Mouse (Mus musculus) limb, embryonic 11.5 days (tissue): Measurements from ENCODE around the gene Lama4. TPM values are rescaled to one million over a fixed set of nuclear protein-coding genes. Genes with fewer than 3 reads are reported as not detected.
A peak's percentile ranks its signal among the peaks of the same experiment; 100 is the strongest.

Source experiments
- ATAC-seq: fragments of 200-750 bp; cut with Nextera tagmentation; 2 replicates; pipeline ENCODE4 v1.8.0; 2017; ENCODE audit warnings: low read depth; ENCODE audit not compliant: insufficient number of reproducible peaks, low FRiP score, low TSS enrichment
- DNase-seq: peaks from one replicate; pipeline ENCODE4 v3.0.0-alpha.2; 2015; ENCODE audit warnings: low spot score
- H3K27ac ChIP-seq: fragments of 300-500 bp; sonication (generic); replicated peaks from 2 replicates; pipeline ENCODE4 v1.5.1; 2014; ENCODE audit warnings: low read depth, mild to moderate bottlenecking, low read length
- H3K27me3 ChIP-seq: fragments of 300-500 bp; sonication (generic); 2 replicates; pipeline ENCODE4 v1.6.1; 2014; ENCODE audit warnings: mild to moderate bottlenecking, low read length, mixed read lengths; ENCODE audit not compliant: control insufficient read depth, insufficient read depth
- H3K36me3 ChIP-seq: fragments of 300-500 bp; sonication (generic); 2 replicates; pipeline ENCODE4 v1.6.1; 2014; ENCODE audit warnings: mild to moderate bottlenecking, low read length, moderate library complexity, mixed read lengths; ENCODE audit not compliant: control insufficient read depth, insufficient read depth
- H3K4me1 ChIP-seq: fragments of 300-500 bp; sonication (generic); 2 replicates; pipeline ENCODE4 v1.6.1; 2014; ENCODE audit warnings: low read length, mixed read lengths; ENCODE audit not compliant: control insufficient read depth, insufficient read depth
- H3K4me2 ChIP-seq: fragments of 300-500 bp; sonication (generic); 2 replicates; pipeline ENCODE4 v1.6.1; 2014; ENCODE audit warnings: low read depth, mild to moderate bottlenecking, moderate library complexity; ENCODE audit not compliant: severe bottlenecking
- H3K4me3 ChIP-seq: fragments of 300-500 bp; sonication (generic); 2 replicates; pipeline ENCODE4 v1.5.1; 2014; ENCODE audit warnings: low read depth, low read length
- H3K9ac ChIP-seq: fragments of 300-500 bp; sonication (generic); 2 replicates; pipeline ENCODE4 v1.6.1; 2014; ENCODE audit warnings: mild to moderate bottlenecking, low read length
- H3K9me3 ChIP-seq: fragments of 300-500 bp; sonication (generic); 2 replicates; pipeline ENCODE4 v1.6.1; 2016; ENCODE audit warnings: low read length; ENCODE audit not compliant: control insufficient read depth
- WGBS: fragments of 180-500 bp; shearing (Covaris S2); extraction: QIAGEN DNeasy Blood & Tissue Kit; methylation state at CpG from one replicate; pipeline ENCODE4 v1.1.7; 2014; 5-methylcytosine and 5-hydroxymethylcytosine counted together
- polyA plus RNA-seq: library from polyadenylated mRNA; unstranded; fragments of >200 nt; fragmentation: Nextera tagmentation; extraction: Ambion mirVana; gene quantifications from 2 replicates; pipeline ENCODE4 v1.2.1, GENCODE M21; 2014

Gene Lama4
- polyA plus RNA-seq, 1 experiment from 2014 or later, result 24.8 TPM

DNA sequence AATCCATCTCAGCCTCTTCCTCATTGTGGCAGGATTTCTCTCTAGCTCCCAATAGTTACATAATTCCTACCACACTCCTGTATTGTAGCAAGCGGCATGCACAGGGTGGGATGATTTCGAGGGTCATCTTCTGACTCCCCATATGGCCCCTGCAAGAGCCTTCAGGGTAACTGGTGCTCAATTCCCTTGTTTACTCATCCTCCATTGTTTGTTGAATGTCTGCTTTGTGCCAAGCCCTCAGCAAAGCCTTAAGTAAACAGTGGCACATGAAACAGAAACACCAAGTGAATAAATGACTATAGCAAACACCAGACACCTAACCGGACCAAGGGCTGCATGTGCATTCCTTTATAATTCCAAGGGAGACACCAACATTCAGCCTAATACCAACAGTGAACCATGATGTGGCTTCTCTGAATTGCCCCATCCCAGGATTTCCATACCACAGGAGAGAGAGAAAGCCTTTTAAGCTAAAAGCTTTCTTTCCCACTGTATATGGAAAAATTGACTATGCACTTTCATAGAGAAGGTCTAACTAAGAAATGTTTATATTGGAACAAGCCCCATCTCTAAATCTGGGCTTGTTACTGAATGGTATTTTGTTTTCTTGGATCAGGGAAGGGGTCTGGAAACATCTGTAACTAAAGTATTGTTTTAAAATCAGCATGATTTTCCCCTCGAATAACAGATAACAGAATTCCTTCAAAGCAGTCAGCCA is 19.2 kb downstream of the Lama4 start:
- Histone ChIP-seq H3K4me2 (no peak overlapping the region), H3K9ac (no peak overlapping the region), H3K27me3 (no peaks in the 10 kb centered on the region), H3K27ac (no peak overlapping the region), H3K9me3 (no peaks in the 10 kb centered on the region), H3K4me1 (no peaks in the 10 kb centered on the region), H3K36me3 (no peaks in the 10 kb centered on the region), H3K4me3 (no peak overlapping the region)
- ATAC-seq, result no peak
- 63% methylated on average over 4 of the region's 4 CpGs for WGBS
- DNase-seq, result no peak

- H3K4me3 ChIP-seq, result no peak overlapping the region
- H3K9ac ChIP-seq, result no peak overlapping the region
- no peaks in the 10 kb centered on the region for H3K4me1 ChIP-seq
- no peaks in the 10 kb centered on the region for H3K9me3 ChIP-seq
- no peak overlapping the region for H3K27ac ChIP-seq
- no peaks in the 10 kb centered on the region for H3K27me3 ChIP-seq
- H3K4me2 ChIP-seq, result no peak overlapping the region
- ATAC-seq (peak; percentile 47; the same call in 1 of the 2 replicates), DNase-seq (no peak)
- H3K36me3 ChIP-seq, result no peaks in the 10 kb centered on the region
- WGBS, result 54% methylated on average over 3 of the region's 3 CpGs
These were observed 20.7 kb downstream of the Lama4 start for GRCm38 (mm10) chr10:38986053-38986452.

- 94% methylated on average over 1 of the region's 1 CpGs for WGBS
- ATAC-seq, result no peak
These were observed 27.5 kb downstream of the Lama4 start for GRCm38 (mm10) chr10:38992827-38993226.

DNA sequence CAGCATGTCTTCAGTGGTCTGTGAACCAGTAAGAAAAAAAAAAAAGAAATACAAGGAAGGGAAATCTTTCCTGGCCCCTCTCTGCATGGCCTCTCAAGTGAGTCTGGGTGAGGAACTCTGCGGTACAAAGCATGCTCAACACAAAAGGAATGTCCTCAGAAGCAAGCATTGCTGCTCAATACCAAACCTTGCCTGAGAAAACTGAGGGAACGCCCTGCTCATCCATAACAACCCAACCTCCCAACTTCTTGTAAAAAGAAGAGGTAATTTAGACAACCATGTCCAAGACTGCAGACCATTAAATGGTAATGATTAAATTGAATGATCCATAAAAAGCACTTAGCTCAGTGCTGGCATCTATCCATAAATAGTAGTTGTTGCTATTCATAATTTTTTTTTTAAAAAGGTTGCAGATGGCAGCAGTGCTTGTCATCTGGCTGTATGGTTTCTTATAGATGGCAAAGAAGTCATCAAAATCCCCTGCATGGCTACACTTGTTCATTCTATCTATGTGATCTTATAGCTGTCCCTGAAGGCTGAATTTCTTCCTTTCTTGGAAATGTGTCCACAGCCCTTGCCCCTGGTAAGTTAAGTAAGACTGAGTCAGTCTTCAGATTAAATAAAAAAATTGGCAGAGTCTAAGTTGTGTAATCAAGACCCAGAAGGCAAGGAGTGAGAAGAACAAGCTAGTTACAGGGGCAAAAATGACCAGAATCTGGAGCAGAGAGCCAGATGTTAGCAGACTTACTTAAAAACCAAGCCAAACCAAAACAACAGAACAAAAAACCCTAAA is 28.5 kb downstream of the Lama4 start:
- Histone ChIP-seq H3K36me3 (no peaks in the 10 kb centered on the region), H3K9me3 (no peaks in the 10 kb centered on the region), H3K27ac (no peak overlapping the region), H3K9ac (no peak overlapping the region), H3K4me3 (no peak overlapping the region), H3K4me2 (no peak overlapping the region), H3K4me1 (no peaks in the 10 kb centered on the region), H3K27me3 (no peaks in the 10 kb centered on the region)
- 92% methylated on average over 2 of the region's 2 CpGs for WGBS
- DNase-seq, result no peak
- ATAC-seq, result no peak

More at GRCm38 (mm10) chr10:38992827-38993226, 27.5 kb downstream of the Lama4 start:
- Histone ChIP-seq H3K27me3 (no peaks in the 10 kb centered on the region), H3K36me3 (no peaks in the 10 kb centered on the region), H3K4me1 (no peaks in the 10 kb centered on the region), H3K9me3 (no peaks in the 10 kb centered on the region), H3K9ac (no peak overlapping the region), H3K4me3 (no peak overlapping the region), H3K4me2 (no peak overlapping the region), H3K27ac (no peak overlapping the region)
- DNase-seq, result no peak

GRCm38 (mm10) chr10:38994719-38995450 is 29.6 kb downstream of the Lama4 start:
- WGBS, result 78% methylated on average over 9 of the region's 9 CpGs
- no peak overlapping the region for H3K4me3 ChIP-seq
- H3K9ac ChIP-seq, result no peak overlapping the region
- H3K4me2 ChIP-seq, result no peak overlapping the region
- H3K9me3 ChIP-seq, result no peaks in the 10 kb centered on the region
- no peaks in the 10 kb centered on the region for H3K36me3 ChIP-seq
- ATAC-seq (no peak), DNase-seq (no peak)
- H3K4me1 ChIP-seq, result no peaks in the 10 kb centered on the region
- H3K27ac ChIP-seq, result no peak overlapping the region
- no peaks in the 10 kb centered on the region for H3K27me3 ChIP-seq

GRCm38 (mm10) chr10:38995896-38996295 is 30.6 kb downstream of the Lama4 start:
- Histone ChIP-seq H3K4me3 (no peak overlapping the region), H3K9ac (no peak overlapping the region), H3K27ac (no peak overlapping the region), H3K4me1 (no peaks in the 10 kb centered on the region), H3K36me3 (no peaks in the 10 kb centered on the region), H3K9me3 (no peaks in the 10 kb centered on the region), H3K4me2 (no peak overlapping the region), H3K27me3 (no peaks in the 10 kb centered on the region)
- WGBS, result 81% methylated on average over 2 of the region's 2 CpGs
- ATAC-seq, result no peak
- no peak for DNase-seq

- Histone ChIP-seq H3K9me3 (no peaks in the 10 kb centered on the region), H3K4me1 (no peaks in the 10 kb centered on the region), H3K36me3 (no peaks in the 10 kb centered on the region), H3K9ac (no peak overlapping the region), H3K27me3 (no peaks in the 10 kb centered on the region), H3K27ac (no peak overlapping the region), H3K4me3 (no peak overlapping the region), H3K4me2 (no peak overlapping the region)
- DNase-seq (no peak), ATAC-seq (no peak)
- 80% methylated on average over 4 of the region's 4 CpGs for WGBS
These were observed 35.6 kb downstream of the Lama4 start for GRCm38 (mm10) chr10:39000951-39001350.

DNA sequence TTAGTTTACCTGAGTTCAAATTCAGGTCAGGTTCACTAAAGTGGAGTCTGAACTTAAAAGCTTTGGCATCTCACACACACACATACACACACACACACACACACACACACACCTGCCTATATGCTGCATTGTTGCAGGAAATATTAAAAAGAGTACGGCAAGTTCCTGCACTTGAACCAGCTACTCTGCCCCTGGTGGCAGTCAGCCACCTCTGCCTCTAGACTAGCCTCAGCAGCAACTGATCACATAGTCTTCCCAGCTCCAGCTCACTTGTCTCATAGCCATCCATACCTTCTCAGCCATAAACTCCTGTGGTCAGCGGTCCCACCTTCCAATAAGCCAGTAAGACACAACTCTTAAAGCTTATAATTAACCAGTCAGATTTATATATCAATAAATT is 37.2 kb downstream of the Lama4 start:
- H3K9ac ChIP-seq, result no peak overlapping the region
- 84% methylated on average over 2 of the region's 2 CpGs for WGBS
- no peaks in the 10 kb centered on the region for H3K9me3 ChIP-seq
- no peak for DNase-seq
- no peak overlapping the region for H3K4me2 ChIP-seq
- H3K4me1 ChIP-seq, result no peaks in the 10 kb centered on the region
- H3K36me3 ChIP-seq, result no peaks in the 10 kb centered on the region
- no peak for ATAC-seq
- no peak overlapping the region for H3K4me3 ChIP-seq
- no peaks in the 10 kb centered on the region for H3K27me3 ChIP-seq
- H3K27ac ChIP-seq, result no peak overlapping the region
